Mouse (Mus musculus) regulatory T cell (primary cell): ENCODE results near the gene Dnal4.

ENCODE experiments used
- in situ Hi-C: fragments of 300-600 bp; cut with MboI, MseI; formaldehyde crosslinking; loops from one replicate; pipeline ENCODE4 v1.15.1; 2025; ENCODE audit warnings: high pct_unique_total_duplicates

Dnal4 gene

GRCm38 (mm10) chr15:79800701-79801100, 23.1 kb upstream of the Dnal4 start:
- in situ Hi-C loops = no loop called here

- in situ Hi-C loops = no loop called here
These were observed 20.9 kb upstream of the Dnal4 start for GRCm38 (mm10) chr15:79798591-79798990.

GRCm38 (mm10) chr15:79797680-79798079, 20.0 kb upstream of the Dnal4 start:
- in situ Hi-C loops = no loop called here

DNA sequence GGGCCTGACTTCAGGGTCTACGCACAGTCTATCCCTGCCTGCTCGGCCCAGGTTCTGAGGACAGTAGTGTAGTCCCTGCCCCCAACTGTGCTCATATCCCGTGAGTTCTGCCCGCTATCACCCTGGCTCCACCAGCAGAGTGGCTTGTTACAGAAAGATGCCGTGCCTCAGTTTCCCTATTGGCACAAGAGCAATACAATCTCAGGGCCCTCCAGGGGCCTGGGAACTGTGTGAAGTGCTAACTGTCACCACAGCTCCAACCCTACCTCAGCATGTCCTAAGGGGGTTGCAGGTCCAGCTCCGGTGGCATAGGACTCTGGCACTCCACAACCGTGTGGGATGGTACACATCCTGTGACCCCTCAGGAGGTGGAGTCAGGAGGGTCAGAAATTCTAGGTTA, 19.4 kb upstream of the Dnal4 start:
- in situ Hi-C loops = no loop called here

DNA sequence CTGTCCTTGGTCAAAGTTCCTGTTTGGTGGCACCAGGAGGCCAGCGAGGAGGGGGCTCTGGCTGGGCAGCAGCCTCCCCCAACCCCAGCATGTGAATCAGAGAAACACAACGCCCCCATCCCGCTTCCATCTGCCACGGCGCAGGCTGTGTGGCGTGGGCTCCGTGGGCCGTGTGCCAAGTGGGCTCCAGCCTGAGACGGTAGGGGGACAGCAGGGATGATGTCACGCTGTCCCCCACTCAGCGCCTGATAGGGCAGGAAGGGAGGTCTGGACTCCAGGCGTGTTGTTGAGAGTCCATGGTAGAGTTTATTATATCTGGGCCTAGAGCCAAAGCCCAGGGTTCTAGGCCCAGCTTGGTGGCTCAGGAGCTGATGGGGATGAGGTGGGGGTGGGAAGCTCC, 18.6 kb upstream of the Dnal4 start:
- in situ Hi-C loops = no loop called here

- in situ Hi-C loops = loop anchor here (5.0 kb wide), 1 partner anchor 63 kb away; no protein-coding TSS in a partner anchor
These were observed 16.5 kb upstream of the Dnal4 start for GRCm38 (mm10) chr15:79794173-79794572.

DNA sequence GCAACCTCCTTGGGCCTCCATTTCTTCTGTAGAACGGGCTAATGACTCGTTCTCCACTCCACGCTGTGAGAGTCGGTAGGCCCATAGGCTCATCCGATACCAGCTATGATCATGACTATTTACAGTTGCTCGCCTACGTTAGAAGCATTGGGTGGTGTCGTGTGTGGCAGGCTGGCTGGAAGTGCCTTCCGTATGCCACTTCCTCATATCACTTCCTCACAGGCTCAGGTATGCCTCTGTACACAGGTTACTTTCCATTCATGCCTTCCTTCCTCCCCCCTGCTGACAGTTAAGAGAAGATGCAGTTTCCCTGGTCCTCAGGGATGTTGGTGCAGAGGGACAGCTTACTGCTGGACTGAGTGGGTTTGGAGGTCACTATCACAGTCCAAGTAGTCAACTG, 15.4 kb upstream of the Dnal4 start:
- in situ Hi-C loops = loop anchor here (5.0 kb wide), 1 partner anchor 64 kb away; no protein-coding TSS in a partner anchor

- in situ Hi-C loops = loop anchor here (5.0 kb wide), 1 partner anchor 65 kb away; no protein-coding TSS in a partner anchor
These were observed 14.8 kb upstream of the Dnal4 start for GRCm38 (mm10) chr15:79792455-79792854.

- in situ Hi-C loops = loop anchor here (5.0 kb wide), 1 partner anchor 66 kb away; no protein-coding TSS in a partner anchor
These were observed 13.9 kb upstream of the Dnal4 start for GRCm38 (mm10) chr15:79791502-79791901.

DNA sequence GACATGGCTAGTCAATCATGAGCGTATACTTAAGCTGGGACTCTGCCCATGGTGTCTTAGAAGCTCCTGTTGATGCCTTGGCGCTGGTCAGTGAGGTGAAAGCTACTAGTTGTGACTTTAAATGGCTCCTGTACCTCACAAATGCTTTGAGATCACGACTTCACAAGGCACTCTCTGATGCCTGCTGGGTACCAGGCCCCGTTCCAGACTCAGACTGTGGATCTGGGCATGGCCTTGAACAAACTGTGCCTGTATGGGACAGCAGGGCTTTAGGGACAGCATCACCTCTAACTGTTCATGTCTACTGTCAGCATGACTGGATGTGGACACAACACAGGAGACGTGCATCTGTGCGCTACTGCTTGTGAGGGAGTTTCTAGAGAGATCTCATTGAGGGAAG, 13.3 kb upstream of the Dnal4 start:
- in situ Hi-C loops = loop anchor here (5.0 kb wide), 1 partner anchor 66 kb away; no protein-coding TSS in a partner anchor

DNA sequence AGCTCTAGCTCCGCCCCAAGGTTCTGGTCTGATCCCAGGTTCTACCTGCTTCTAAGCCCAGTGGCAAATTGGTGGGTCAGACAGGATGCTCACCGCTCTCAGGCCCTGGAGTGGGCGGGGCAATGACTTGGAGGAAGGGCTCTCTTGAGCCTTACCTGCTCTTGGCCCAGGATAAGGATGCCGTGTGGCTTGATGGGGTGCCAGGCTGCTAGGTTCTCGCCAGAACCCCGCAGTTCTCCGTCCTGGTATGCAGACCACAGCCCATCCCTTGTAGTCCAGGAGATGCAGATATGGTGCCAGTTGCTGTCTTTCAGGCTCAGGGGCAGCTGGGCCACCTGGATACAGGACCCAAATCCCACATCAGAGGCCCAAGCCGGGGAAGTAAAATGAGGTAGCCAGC, 12.5 kb upstream of the Dnal4 start:
- in situ Hi-C loops = loop anchor here (5.0 kb wide), 1 partner anchor 67 kb away; no protein-coding TSS in a partner anchor

DNA sequence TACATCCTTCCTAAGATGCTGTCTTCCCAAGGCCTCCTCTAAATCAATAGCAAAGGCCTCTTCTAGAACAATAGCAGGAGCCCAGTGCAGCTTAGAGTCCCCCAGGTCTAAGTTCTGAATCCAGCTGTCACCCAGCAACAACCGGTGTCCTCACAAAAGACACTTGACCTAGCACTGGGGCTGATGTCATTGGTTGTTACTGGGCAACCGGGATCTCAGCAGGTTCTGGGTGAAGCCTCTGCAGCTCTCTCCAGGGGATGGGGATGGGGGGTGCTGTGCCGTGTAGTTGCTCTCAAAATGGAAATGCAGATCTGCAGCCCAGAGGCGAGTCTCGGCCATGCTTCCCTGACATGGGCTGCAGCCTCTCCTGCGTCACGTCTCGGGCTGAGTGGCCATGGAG, 10.2 kb upstream of the Dnal4 start:
- in situ Hi-C loops = no loop called here

- in situ Hi-C loops = no loop called here
These were observed 7.4 kb upstream of the Dnal4 start for GRCm38 (mm10) chr15:79785056-79785455.

DNA sequence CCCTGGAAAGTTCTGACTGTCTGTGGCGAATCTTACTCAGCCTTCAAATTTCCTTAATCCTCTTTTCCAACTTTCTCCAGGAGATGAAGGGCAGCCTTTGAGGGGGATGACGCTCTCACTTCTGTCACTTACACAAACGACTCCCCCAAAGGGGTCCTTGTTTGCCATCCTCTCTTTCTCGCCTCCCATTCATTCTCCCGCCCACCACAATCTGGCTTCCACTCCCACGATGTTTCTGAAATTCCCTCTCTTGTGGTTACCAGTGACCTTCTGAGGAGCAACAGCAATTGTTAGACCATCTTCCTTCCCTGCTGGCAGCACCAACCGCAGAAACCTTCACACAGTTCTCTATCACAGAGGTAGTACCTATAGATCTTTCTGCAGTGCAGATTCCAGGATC, 2.0 kb downstream of the Dnal4 start:
- in situ Hi-C loops = no loop called here

DNA sequence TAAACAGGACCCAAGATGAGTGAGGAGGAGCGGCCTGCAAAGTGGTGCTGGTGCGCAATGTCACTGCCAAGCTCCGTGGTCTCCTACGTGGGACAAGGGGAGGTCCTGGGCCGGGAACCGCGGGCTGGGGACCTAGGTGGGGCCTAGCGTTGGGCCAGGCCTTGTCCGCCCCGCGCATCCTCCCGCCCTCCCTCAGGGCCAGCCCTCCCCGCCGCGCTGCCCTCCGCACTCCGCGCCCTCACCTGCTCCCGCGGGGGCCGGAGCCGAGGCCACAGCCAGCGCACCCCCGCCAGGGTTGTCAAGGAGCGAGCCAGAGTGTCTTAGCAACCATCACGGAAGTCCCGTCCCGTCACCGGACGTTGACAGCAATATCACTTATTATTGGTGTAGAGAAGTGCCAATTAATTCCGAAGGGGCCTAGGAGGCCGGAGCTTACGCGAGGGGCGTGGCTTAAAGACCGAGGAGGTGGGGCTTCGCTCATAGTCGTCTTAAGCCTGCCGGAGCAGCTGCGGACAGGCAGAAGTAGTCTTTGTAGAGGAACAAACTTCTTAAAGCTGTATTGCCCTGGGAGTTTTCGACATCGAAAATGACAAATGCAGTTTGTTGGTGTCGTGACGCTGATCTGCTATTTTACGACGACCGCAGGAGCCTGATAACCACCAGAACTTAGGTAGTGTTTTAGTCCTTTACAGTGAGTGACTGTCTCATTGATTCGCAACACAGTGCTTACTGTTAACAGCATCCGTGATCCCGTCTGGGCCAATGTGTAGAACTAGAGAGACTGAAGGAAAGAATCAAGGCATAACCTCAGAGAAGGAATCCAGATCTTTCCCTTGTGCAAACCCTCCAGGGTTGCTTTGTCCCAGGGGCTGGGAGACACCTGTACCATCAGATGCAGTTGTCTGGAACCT, 3.3 kb downstream of the Dnal4 start:
- in situ Hi-C loops = no loop called here

DNA sequence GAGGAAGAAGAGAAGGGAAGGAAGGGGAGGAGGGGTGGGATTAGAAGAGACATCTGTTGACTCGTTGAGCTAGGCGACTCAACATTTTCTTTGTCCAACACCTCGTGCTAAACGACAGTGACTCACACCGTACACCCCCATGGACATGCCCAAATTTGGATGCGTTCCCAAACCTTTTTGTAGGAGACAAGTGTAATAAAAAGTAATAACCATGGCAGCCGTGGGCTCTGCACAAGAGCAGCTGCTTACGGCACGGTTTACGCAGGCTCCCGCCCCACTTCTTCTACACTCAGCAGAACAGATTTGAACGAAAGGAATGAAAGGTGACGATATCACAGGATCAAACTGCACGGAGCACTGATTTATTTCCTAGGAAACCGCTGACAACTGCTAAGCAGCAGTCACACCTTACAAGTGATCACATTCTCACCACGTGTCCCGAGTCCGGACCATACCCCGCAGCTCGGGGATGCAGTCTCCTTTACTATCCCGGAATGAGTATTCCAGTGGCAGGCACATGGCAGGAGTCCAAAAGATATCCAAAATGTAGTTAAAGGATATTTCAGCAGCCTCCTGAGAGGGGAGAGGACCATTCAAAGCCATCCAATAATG, 6.9 kb downstream of the Dnal4 start:
- in situ Hi-C loops = no loop called here

- in situ Hi-C loops = no loop called here
These were observed 9.3 kb downstream of the Dnal4 start for GRCm38 (mm10) chr15:79768302-79768701.

GRCm38 (mm10) chr15:79767327-79767961, 10.2 kb downstream of the Dnal4 start:
- in situ Hi-C loops = no loop called here

DNA sequence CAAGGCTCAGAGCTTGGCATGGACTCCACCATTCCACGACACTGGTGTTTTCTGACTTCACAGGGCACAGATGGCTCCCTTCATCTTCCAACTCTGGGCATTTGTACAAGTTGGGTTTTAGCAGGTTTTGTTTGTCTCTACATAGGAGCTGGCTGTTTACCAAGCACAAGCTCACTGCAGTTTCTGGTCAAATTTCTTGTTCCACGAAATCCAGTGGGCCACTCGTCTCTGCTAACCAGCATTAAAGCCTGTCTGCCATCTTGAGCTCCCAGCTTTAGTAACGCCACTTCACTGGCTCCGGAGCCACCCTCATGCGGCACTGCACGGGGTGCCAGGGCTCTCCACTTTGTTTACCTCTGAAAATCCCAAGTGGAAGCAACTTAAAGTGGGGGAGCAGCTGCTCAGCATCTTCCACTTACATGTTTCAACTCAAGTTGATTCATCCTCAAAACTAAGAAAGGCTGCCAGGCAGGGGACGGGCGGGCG, 11.0 kb downstream of the Dnal4 start:
- in situ Hi-C loops = no loop called here

DNA sequence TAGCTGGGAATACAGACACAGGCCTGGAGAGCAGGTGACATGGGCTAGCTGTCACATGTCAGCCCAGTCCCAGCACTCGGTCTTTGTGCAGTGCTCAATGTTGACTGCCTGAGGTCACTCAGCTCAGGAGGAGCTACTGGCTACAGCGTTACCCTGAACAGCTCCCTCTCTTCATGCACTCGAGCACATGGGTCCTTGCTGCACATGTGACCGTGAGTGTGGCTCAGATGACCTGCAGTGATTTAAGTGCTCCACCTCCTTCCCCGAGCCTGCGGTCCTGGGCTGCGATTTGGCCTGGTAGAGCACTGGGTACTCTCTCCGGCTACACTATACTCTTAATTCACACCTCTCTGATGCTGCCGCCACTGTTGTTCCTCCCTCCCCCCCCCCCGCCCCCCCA, 11.5 kb downstream of the Dnal4 start:
- in situ Hi-C loops = no loop called here

- in situ Hi-C loops = no loop called here
These were observed 12.3 kb downstream of the Dnal4 start for GRCm38 (mm10) chr15:79765361-79765760.
